Mouse (Mus musculus) stomach, postnatal 0 days (tissue): ENCODE data around the gene Bpifb1. TPM values are rescaled to one million over a fixed set of nuclear protein-coding genes. Genes with fewer than 3 reads are reported as not detected.

ENCODE experiments used
- ATAC-seq: fragments of 200-750 bp; cut with Nextera tagmentation; 2 replicates; pipeline ENCODE4 v1.8.0; 2017; ENCODE audit not compliant: low FRiP score, low TSS enrichment
- DNase-seq: peaks from one replicate; pipeline ENCODE4 v3.0.0-alpha.2; 2016; ENCODE audit warnings: low spot score
- H3K27ac ChIP-seq: fragments of 300-500 bp; sonication (generic); replicated peaks from 2 replicates; pipeline ENCODE4 v1.5.1; 2014; ENCODE audit warnings: mild to moderate bottlenecking, control low read depth
- H3K27me3 ChIP-seq: fragments of 300-500 bp; sonication (generic); 2 replicates; pipeline ENCODE4 v1.6.1; 2014; ENCODE audit warnings: low read length; ENCODE audit not compliant: control insufficient read depth, insufficient read depth
- H3K36me3 ChIP-seq: fragments of 300-500 bp; sonication (generic); 2 replicates; pipeline ENCODE4 v1.6.1; 2014; ENCODE audit warnings: low read length, mixed read lengths; ENCODE audit not compliant: control insufficient read depth, insufficient read depth
- H3K4me1 ChIP-seq: fragments of 300-500 bp; sonication (generic); replicated peaks from 2 replicates; pipeline ENCODE4 v1.6.1; 2014; ENCODE audit warnings: antibody characterized with exemption; ENCODE audit not compliant: control insufficient read depth, insufficient read depth
- H3K4me2 ChIP-seq: fragments of 300-500 bp; sonication (generic); replicated peaks from 2 replicates; pipeline ENCODE4 v1.6.1; 2014; ENCODE audit warnings: low read depth, mild to moderate bottlenecking, control low read depth, moderate library complexity
- H3K4me3 ChIP-seq: fragments of 300-500 bp; sonication (generic); 2 replicates; pipeline ENCODE4 v1.5.1; 2014; ENCODE audit warnings: low read depth, low read length, control low read depth
- H3K9ac ChIP-seq: fragments of 300-500 bp; sonication (generic); 2 replicates; pipeline ENCODE4 v1.6.1; 2014; ENCODE audit warnings: mild to moderate bottlenecking, low read length, control low read depth, mixed read lengths
- H3K9me3 ChIP-seq: fragments of 300-500 bp; sonication (generic); 2 replicates; pipeline ENCODE4 v1.6.1; 2016; ENCODE audit warnings: low read length; ENCODE audit not compliant: control insufficient read depth
- CTCF ChIP-seq: IDR thresholded peaks from 2 replicates; pipeline ENCODE4 v1.5.1; 2016; ENCODE audit warnings: antibody characterized with exemption, low read depth, mild to moderate bottlenecking, moderate library complexity
- EP300 ChIP-seq: optimal IDR thresholded peaks from 2 replicates; pipeline ENCODE3; 2016; ENCODE audit warnings: antibody characterized with exemption
- WGBS: fragments of 180-500 bp; shearing (Covaris S2); extraction: QIAGEN DNeasy Blood & Tissue Kit; methylation state at CpG from one replicate; pipeline ENCODE4 v1.1.7; 2014; 5-methylcytosine and 5-hydroxymethylcytosine counted together
- polyA plus RNA-seq: library from polyadenylated mRNA; unstranded; fragments of >200 nt; fragmentation: Nextera tagmentation; extraction: Ambion mirVana; gene quantifications from 2 replicates; pipeline ENCODE4 v1.2.1, GENCODE M21; 2015

Gene Bpifb1
- polyA plus RNA-seq, 1 experiment from 2014 or later = 10,886 TPM

- Histone ChIP-seq H3K9me3 (no peaks in the 10 kb centered on the region), H3K27me3 (no peaks in the 10 kb centered on the region), H3K4me1 (no peaks in the 10 kb centered on the region), H3K4me3 (no peak overlapping the region), H3K9ac (no peak overlapping the region), H3K36me3 (no peaks in the 10 kb centered on the region), H3K4me2 (peak overlapping the region; percentile 34; the same call in 1 of the 2 replicates), H3K27ac (peak overlapping the region; percentile 67)
- 37% methylated on average over 5 of the region's 5 CpGs for WGBS
- TF ChIP-seq EP300 (peak; percentile 69), CTCF (no peak)
- ATAC-seq (peak; percentile 46), DNase-seq (peak; percentile 77)
These were observed 3.4 kb downstream of the Bpifb1 start for GRCm38 (mm10) chr2:154193994-154194504.

GRCm38 (mm10) chr2:154197036-154197435, 6.4 kb downstream of the Bpifb1 start:
- Histone ChIP-seq H3K27me3 (no peaks in the 10 kb centered on the region), H3K4me1 (no peaks in the 10 kb centered on the region), H3K9me3 (no peaks in the 10 kb centered on the region), H3K9ac (no peak overlapping the region), H3K4me3 (no peak overlapping the region), H3K27ac (no peak overlapping the region), H3K36me3 (no peaks in the 10 kb centered on the region), H3K4me2 (no peak overlapping the region)
- DNase-seq = no peak
- no peak for TF ChIP-seq EP300
- TF ChIP-seq CTCF = no peak
- no peak for ATAC-seq
- 84% methylated on average over 9 of the region's 9 CpGs for WGBS

DNA sequence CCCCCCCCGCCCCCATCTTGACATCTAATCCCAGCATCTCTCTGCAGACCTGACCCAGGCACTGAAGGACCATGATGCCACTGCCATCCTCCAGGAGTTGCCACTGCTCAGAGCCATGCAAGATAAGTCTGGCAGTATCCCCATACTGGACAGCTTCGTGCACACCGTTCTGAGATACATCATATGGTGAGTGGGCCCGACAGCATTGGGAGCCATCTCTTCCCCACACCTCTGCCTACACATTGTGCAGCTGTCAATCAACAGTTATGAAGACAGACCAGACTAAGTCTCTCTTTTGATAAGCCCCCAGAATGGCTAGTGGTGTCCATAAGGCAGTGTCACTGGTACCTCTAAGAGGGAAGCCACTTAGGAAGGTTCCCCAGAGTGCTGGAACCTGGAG, 14.0 kb downstream of the Bpifb1 start:
- H3K9ac ChIP-seq = no peak overlapping the region
- no peak for TF ChIP-seq EP300
- no peak overlapping the region for H3K4me2 ChIP-seq
- DNase-seq = no peak
- H3K27me3 ChIP-seq = no peaks in the 10 kb centered on the region
- ATAC-seq = no peak
- 83% methylated on average over 4 of the region's 4 CpGs for WGBS
- no peak overlapping the region for H3K4me3 ChIP-seq
- H3K36me3 ChIP-seq = no peaks in the 10 kb centered on the region
- no peak overlapping the region for H3K27ac ChIP-seq
- no peaks in the 10 kb centered on the region for H3K4me1 ChIP-seq
- no peaks in the 10 kb centered on the region for H3K9me3 ChIP-seq

DNA sequence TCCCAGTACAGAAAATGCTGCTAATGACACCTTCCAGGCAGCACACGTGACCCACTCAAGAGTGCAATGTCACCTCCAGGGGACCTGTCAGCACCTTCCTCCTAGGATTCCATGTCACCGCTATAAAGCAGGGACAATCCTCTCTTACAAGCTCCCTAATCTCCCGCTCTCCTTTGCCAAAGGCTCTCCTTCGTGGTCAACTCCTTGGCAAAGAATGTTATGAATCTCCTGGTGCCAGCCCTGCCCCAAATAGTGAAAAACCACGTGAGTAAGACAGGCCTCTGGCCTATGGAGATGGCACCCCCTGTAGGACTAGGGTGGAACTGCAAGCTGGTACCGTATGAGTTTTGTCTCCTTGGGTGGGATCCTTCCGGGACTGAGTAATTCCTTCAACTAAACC, 16.3 kb downstream of the Bpifb1 start:
- no peaks in the 10 kb centered on the region for H3K9me3 ChIP-seq
- no peaks in the 10 kb centered on the region for H3K27me3 ChIP-seq
- TF ChIP-seq EP300 (no peak), CTCF (peak; percentile 87)
- H3K36me3 ChIP-seq = no peaks in the 10 kb centered on the region
- DNase-seq = peak; percentile 66
- no peak overlapping the region for H3K9ac ChIP-seq
- no peak overlapping the region for H3K4me2 ChIP-seq
- H3K4me1 ChIP-seq = no peaks in the 10 kb centered on the region
- WGBS = 48% methylated on average over 7 of the region's 7 CpGs
- H3K4me3 ChIP-seq = no peak overlapping the region
- no peak overlapping the region for H3K27ac ChIP-seq
- ATAC-seq = peak; percentile 18; the same call in 1 of the 2 replicates

GRCm38 (mm10) chr2:154209112-154209511, 18.5 kb downstream of the Bpifb1 start:
- ATAC-seq = no peak
- H3K4me2 ChIP-seq = no peak overlapping the region
- H3K9me3 ChIP-seq = no peaks in the 10 kb centered on the region
- H3K27ac ChIP-seq = no peak overlapping the region
- H3K4me3 ChIP-seq = no peak overlapping the region
- peak; percentile 75 for TF ChIP-seq CTCF
- TF ChIP-seq EP300 = no peak
- no peaks in the 10 kb centered on the region for H3K27me3 ChIP-seq
- H3K36me3 ChIP-seq = no peaks in the 10 kb centered on the region
- no peak for DNase-seq
- H3K9ac ChIP-seq = no peak overlapping the region
- 14% methylated on average over 3 of the region's 3 CpGs for WGBS
- no peaks in the 10 kb centered on the region for H3K4me1 ChIP-seq

DNA sequence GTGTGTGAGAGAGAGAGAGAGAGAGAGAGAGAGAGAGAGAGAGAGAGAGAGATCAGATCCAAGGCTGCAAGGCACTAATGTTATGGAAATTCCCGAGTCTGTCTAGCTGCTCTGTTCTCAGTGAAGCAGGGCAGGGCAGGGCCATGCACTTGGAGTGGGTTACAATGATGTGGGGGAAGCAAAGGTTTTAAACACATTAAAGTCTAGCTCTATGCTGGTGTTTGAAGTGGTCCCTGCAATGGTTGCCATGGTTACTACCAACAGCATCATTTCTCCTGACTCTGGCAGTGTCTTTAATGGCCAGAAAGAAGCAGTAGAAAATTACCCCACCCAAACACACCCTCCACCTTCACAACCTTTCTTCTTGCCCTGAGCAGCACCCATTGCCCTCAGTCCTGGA, 20.5 kb downstream of the Bpifb1 start:
- DNase-seq (no peak), ATAC-seq (no peak)
- H3K36me3 ChIP-seq = no peaks in the 10 kb centered on the region
- no peak overlapping the region for H3K27ac ChIP-seq
- no peaks in the 10 kb centered on the region for H3K9me3 ChIP-seq
- no peak overlapping the region for H3K4me3 ChIP-seq
- no peaks in the 10 kb centered on the region for H3K27me3 ChIP-seq
- WGBS = 25% methylated on average over 1 of the region's 1 CpGs
- TF ChIP-seq EP300 = no peak
- TF ChIP-seq CTCF = no peak
- no peak overlapping the region for H3K4me2 ChIP-seq
- H3K9ac ChIP-seq = no peak overlapping the region
- no peaks in the 10 kb centered on the region for H3K4me1 ChIP-seq
